Mouse (Mus musculus) gastrocnemius, adult 2 months (tissue): ENCODE measurements around the gene Rec8. TPM values are rescaled to one million over a fixed set of nuclear protein-coding genes. Genes with fewer than 3 reads are reported as not detected.

Experiments used
- DNase-seq: peaks from one replicate; pipeline ENCODE4 v3.0.0; 2022
- H3K27ac ChIP-seq: fragments of 200-600 bp; 2 replicates; pipeline ENCODE4 v1.8.1; 2022; ENCODE audit warnings: mild to moderate bottlenecking
- H3K4me3 ChIP-seq: fragments of 200-600 bp; 2 replicates; pipeline ENCODE4 v1.8.1; 2022; ENCODE audit warnings: mild to moderate bottlenecking, moderate library complexity
- CTCF ChIP-seq: fragments of 200-600 bp; IDR thresholded peaks from 2 replicates; pipeline ENCODE4 v1.8.1; 2022; ENCODE audit warnings: antibody characterized with exemption, mild to moderate bottlenecking, moderate library complexity
- intact Hi-C: fragments of 180-260 bp; cut with DNase I; formaldehyde crosslinking; loops from one replicate; pipeline ENCODE4 v1.15.1; 2025
- total RNA-seq, 2 experiments: library from RNA; stranded (reverse); gene quantifications; 2 replicates each; pipeline ENCODE4 v1.2.3; 2021

The Rec8 gene
- total RNA-seq, 2 experiments from 2014 or later = not detected

DNA sequence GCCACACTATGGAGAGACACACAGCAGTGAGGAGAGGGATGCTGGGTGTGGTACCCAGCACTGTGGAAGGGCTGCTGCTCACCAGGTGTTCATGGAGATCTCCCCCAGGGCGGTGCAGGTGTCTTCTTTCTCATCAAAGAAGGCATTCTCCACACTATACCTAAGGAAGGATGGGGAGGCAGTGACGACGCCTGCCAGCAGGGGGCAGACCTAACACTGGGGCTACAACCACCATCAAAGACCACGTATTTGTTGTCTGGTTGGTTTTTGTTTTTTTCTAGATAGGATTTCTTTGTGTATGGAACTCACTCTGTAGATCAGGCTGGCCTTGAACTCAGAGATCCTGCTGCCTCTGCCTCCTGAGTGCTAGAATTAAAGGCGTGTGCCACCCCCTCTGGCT is 11.5 kb downstream of the Rec8 start:
- intact Hi-C loops = loop anchor here (2.0 kb wide), 1 partner anchor 113 kb away; no protein-coding TSS in a partner anchor
- Histone ChIP-seq H3K27ac (no peak overlapping the region), H3K4me3 (no peak overlapping the region)
- peak; percentile 90 for TF ChIP-seq CTCF
- peak; percentile 70 for DNase-seq

DNA sequence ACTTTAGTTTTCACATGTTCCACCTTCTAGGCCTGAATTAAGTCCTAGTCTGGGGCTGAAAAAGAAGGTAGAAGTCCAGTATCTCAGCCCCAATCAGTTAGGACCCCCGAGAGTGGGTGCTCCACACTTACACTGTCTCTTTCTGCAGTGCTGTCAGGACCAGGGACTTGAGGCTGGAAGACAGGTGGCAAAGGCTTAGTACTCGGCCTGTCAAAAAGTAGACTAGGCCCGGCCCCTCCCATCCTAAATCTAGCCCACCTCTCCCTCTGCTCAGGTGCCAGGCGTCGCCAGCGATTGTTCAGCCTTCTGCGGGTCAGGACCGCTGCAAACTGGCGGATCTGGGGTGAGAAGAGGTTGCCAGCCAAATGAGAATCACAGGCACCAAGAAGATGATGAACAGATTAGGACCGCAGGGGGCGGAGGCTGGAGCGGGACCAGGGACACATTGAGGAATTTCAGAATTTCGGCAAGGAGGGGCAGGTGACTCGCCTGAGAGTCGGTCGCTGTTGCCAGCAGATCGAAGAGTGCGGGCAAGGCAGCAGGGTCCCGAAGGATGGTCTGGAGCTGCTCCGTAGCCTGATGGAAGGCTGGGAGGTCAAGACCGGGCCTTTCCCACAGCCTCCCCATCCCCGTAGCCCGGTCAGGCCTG is 17.2 kb downstream of the Rec8 start:
- no peak for DNase-seq
- Histone ChIP-seq H3K4me3 (peak overlapping the region; percentile 84), H3K27ac (peak overlapping the region; percentile 87)
- intact Hi-C loops = no loop called here
- TF ChIP-seq CTCF = no peak

- Histone ChIP-seq H3K27ac (peak within 1 kb of the TSS; percentile 87), H3K4me3 (peak within 1 kb of the TSS; percentile 84)
- DNase-seq = peak; percentile 93
- intact Hi-C loops = no loop called here
- no peak for TF ChIP-seq CTCF
Measured at GRCm38 (mm10) chr14:55635523-55636007, 17.7 kb downstream of the Rec8 start, which contains the start of gene Ipo4. TSS of gene Ipo4 (minus strand) at chr14:55635957.

DNA sequence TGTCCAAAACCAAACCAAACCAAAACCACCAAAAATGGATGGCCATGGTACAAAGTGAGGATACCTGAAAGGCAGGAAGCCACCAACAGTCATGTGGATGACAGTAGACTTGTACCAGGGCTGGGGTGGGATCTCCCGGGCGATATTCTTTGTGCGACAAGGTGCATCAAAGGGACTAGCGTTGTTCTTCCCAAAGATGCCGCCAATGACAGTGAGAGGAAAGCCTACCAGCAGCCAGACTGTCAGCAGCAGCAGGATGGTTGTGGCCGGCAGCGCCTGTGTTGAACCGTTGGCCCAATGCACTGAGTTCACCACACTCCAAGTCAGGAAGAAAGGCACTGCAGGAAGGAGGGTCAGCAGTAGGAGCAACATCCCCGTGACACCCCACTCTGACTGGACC is 20.0 kb downstream of the Rec8 start, which contains the start of gene Gm49378:
Gene Gm49378, minus strand, starts transcription at position 101 of the 400 bp plus-strand sequence.
- Histone ChIP-seq H3K27ac (no peak within 1 kb of the TSS), H3K4me3 (no peak within 1 kb of the TSS)
- intact Hi-C loops = no loop called here
- no peak for DNase-seq
- no peak for TF ChIP-seq CTCF

GRCm38 (mm10) chr14:55640816-55641215 is 23.0 kb downstream of the Rec8 start:
- no peak overlapping the region for H3K4me3 ChIP-seq
- intact Hi-C loops = no loop called here
- no peak overlapping the region for H3K27ac ChIP-seq
- no peak for DNase-seq
- TF ChIP-seq CTCF = no peak

- Histone ChIP-seq H3K27ac (no peak overlapping the region), H3K4me3 (no peak overlapping the region)
- no peak for DNase-seq
- TF ChIP-seq CTCF = no peak
- intact Hi-C loops = no loop called here
Measured at GRCm38 (mm10) chr14:55641291-55641690, 23.5 kb downstream of the Rec8 start.

GRCm38 (mm10) chr14:55642679-55643059 is 24.8 kb downstream of the Rec8 start:
- H3K27ac ChIP-seq = peak overlapping the region; percentile 100
- peak overlapping the region; percentile 94 for H3K4me3 ChIP-seq
- intact Hi-C loops = no loop called here
- no peak for DNase-seq
- TF ChIP-seq CTCF = no peak

GRCm38 (mm10) chr14:55643060-55643907 is 25.4 kb downstream of the Rec8 start, which contains the start of gene Tm9sf1:
TSS of gene Tm9sf1 (minus strand) at chr14:55643806.
- Histone ChIP-seq H3K27ac (peak within 1 kb of the TSS; percentile 100), H3K4me3 (peak within 1 kb of the TSS; percentile 94)
- peak; percentile 90 for DNase-seq
- intact Hi-C loops = no loop called here
- TF ChIP-seq CTCF = no peak; the same call in 1 of the 2 replicates

GRCm38 (mm10) chr14:55644261-55644888 is 26.5 kb downstream of the Rec8 start:
- DNase-seq = no peak
- intact Hi-C loops = no loop called here

GRCm38 (mm10) chr14:55649884-55650283 is 32.0 kb downstream of the Rec8 start, which contains the start of gene Tssk4:
TSS of gene Tssk4 (plus strand) at chr14:55650184.
- no peak for TF ChIP-seq CTCF
- no peak within 1 kb of the TSS for H3K27ac ChIP-seq
- no peak within 1 kb of the TSS for H3K4me3 ChIP-seq
- no peak for DNase-seq
- intact Hi-C loops = no loop called here

More at GRCm38 (mm10) chr14:55644261-55644888, 26.5 kb downstream of the Rec8 start:
- no peak for TF ChIP-seq CTCF
- H3K27ac ChIP-seq = peak overlapping the region; percentile 100
- peak overlapping the region; percentile 94 for H3K4me3 ChIP-seq

GRCm38 (mm10) chr14:55651528-55651927 is 33.7 kb downstream of the Rec8 start:
- DNase-seq = no peak
- intact Hi-C loops = no loop called here

DNA sequence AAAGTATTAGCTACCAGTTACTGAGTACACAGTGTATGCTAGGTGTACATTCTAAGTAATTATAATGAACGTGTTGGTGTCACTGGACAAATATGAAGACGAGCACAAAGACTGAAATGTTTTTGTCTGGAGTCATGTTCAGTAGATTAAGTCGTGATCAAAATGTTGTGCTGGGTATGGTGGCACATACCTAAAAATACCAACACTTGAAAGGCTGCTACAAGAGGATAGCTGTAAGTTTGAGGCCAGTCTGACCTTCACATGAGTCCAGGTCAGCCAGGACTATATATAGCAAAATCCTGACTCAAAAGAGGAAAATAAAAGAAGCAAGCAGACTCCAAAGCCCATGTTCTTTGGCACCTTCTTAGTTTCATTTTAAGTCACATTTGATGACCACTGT is 39.1 kb downstream of the Rec8 start:
- DNase-seq = no peak
- intact Hi-C loops = no loop called here
- no peak overlapping the region for H3K4me3 ChIP-seq
- no peak for TF ChIP-seq CTCF
- peak overlapping the region; percentile 43; the same call in 1 of the 2 replicates for H3K27ac ChIP-seq

More at GRCm38 (mm10) chr14:55651528-55651927, 33.7 kb downstream of the Rec8 start:
- Histone ChIP-seq H3K27ac (no peak overlapping the region), H3K4me3 (no peak overlapping the region)
- TF ChIP-seq CTCF = no peak

DNA sequence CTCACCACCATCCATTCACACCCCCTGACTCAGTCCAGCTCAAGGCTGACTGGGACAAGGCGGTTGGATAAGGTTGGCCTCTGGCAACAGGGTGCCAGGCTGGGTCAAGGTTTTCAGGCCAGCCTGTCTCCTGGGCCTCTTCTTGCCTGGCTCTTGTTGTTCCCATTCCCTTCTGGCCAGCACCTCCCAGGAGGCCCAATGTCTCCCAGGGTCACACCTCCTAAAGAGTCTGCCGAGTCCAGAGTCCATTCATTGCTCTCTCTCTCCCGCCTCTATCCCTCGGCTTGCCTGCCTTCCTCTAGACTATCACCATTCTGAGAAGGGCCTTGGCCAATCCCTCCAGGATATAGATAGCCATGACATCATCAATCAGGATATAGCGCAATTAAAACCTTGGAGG is 40.2 kb downstream of the Rec8 start:
- Histone ChIP-seq H3K27ac (no peak overlapping the region; the same call in 1 of the 2 replicates), H3K4me3 (no peak overlapping the region)
- intact Hi-C loops = no loop called here
- DNase-seq = no peak
- no peak for TF ChIP-seq CTCF
